31 mouse cellular contexts compared by ENCODE assay signal in genomic region chr12:102443676-102444075, GRCm38 (mm10). TPM values are rescaled to one million over a fixed set of nuclear protein-coding genes. Genes with fewer than 3 reads are reported as not detected.
A peak's percentile ranks its signal among the peaks of the same experiment; 100 is the strongest.
DNase-seq lines count a peak whose midpoint lies in the region; ATAC-seq and TF ChIP-seq lines count a peak whose summit lies in the region.
"Had no signal": no experiment of that assay in that cellular context is flagged by ENCODE, and none has a peak within 500 bp of the region (broad histone marks: within the 10 kb centered on the region; RNA-seq: fewer than 3 reads in every experiment).

No protein-coding gene starts in this region.

- no peak for TF ChIP-seq POLR2A in bone marrow macrophage, adult 2 months (IDR thresholded peaks at IDR 0.05; ENCODE audit: borderline replicate concordance, low read depth, low read length)

- H3K9me3 ChIP-seq in limb, embryonic 13.5 days = no peaks in the 10 kb centered on the region
- no peaks in the 10 kb centered on the region for H3K9me3 ChIP-seq in limb, embryonic 10.5 days (replicated peaks)
- H3K9me3 ChIP-seq: embryonic facial prominence, embryonic 10.5 days; embryonic facial prominence, embryonic 13.5 days; forebrain, embryonic 10.5 days; forebrain, embryonic 13.5 days; G1E; heart, embryonic 13.5 days had no signal

- WGBS in limb, embryonic 13.5 days = 83% methylated on average over 5 of the region's 5 CpGs
- WGBS in limb, embryonic 10.5 days = 88% methylated on average over 5 of the region's 5 CpGs

- H3K4me3 ChIP-seq in limb, embryonic 13.5 days = no peak overlapping the region
- no peak overlapping the region for H3K4me3 ChIP-seq in limb, embryonic 10.5 days
- no peak overlapping the region for H3K4me3 ChIP-seq in bone marrow macrophage, adult 2 months (ENCODE audit: insufficient read depth, low read length)
- H3K4me3 ChIP-seq: embryonic facial prominence, embryonic 10.5 days; embryonic facial prominence, embryonic 13.5 days; erythroblast, embryonic 14.5 days; forebrain, embryonic 10.5 days; forebrain, embryonic 13.5 days; gastrocnemius, adult 2 months; heart, embryonic 13.5 days had no signal

- H3K4me1 ChIP-seq in limb, embryonic 13.5 days = peaks cover 8% of the 10 kb centered on the region
- H3K4me1 ChIP-seq in limb, embryonic 10.5 days = peaks cover 9% of the 10 kb centered on the region
- peaks cover 33% of the 10 kb centered on the region for H3K4me1 ChIP-seq in bone marrow macrophage, adult 2 months (ENCODE audit: control insufficient read depth, insufficient read depth, low read length)

- TF ChIP-seq CTCF in bone marrow macrophage, adult 2 months (IDR thresholded peaks at IDR 0.05; ENCODE audit: low read depth, low read length) = no peak

- H3K27ac ChIP-seq in limb, embryonic 13.5 days = no peak overlapping the region
- no peak overlapping the region for H3K27ac ChIP-seq in limb, embryonic 10.5 days
- peak overlapping the region; percentile 48 for H3K27ac ChIP-seq in bone marrow macrophage, adult 2 months (ENCODE audit: insufficient read depth, low read depth, low read length)
- H3K27ac ChIP-seq: embryonic facial prominence, embryonic 10.5 days; embryonic facial prominence, embryonic 13.5 days; forebrain, embryonic 10.5 days; forebrain, embryonic 13.5 days; gastrocnemius, adult 2 months; heart, embryonic 13.5 days; hindbrain, embryonic 14.5 days; hindbrain, postnatal 0 days had no signal

- no peaks in the 10 kb centered on the region for H3K27me3 ChIP-seq in limb, embryonic 13.5 days
- H3K27me3 ChIP-seq in limb, embryonic 10.5 days (ENCODE audit: low read depth, poor library complexity, severe bottlenecking) = no peaks in the 10 kb centered on the region
- H3K27me3 ChIP-seq: CH12.LX; embryonic facial prominence, embryonic 13.5 days; forebrain, embryonic 13.5 days; heart, embryonic 13.5 days had no signal

- DNase-seq in limb, embryonic 10.5 days (ENCODE audit: low spot score) = no peak
- no peak for DNase-seq in lung, postnatal 25 days (ENCODE audit: low spot score)
- no peak for DNase-seq in neural tube, embryonic 10.5 days (ENCODE audit: extremely low spot score, low spot score)
- DNase-seq: adrenal gland, adult 2 months; adrenal gland, postnatal 14 days; B cell, adult 2 months; cerebellum, adult 18-20 months; cerebellum, adult 9-10 months; cerebellum, postnatal 14 days; gastrocnemius, adult 2 months; gastrocnemius, postnatal 14 days; heart, adult 18-20 months; heart, postnatal 14 days; heart, postnatal 4 days had no signal

- H3K4me2 ChIP-seq in limb, embryonic 13.5 days (replicated peaks) = no peak overlapping the region
- H3K4me2 ChIP-seq: embryonic facial prominence, embryonic 13.5 days; forebrain, embryonic 13.5 days; heart, embryonic 13.5 days; hindbrain, embryonic 14.5 days had no signal

- H3K36me3 ChIP-seq in limb, embryonic 13.5 days = no peaks in the 10 kb centered on the region
- no peaks in the 10 kb centered on the region for H3K36me3 ChIP-seq in limb, embryonic 10.5 days
- H3K36me3 ChIP-seq: embryonic facial prominence, embryonic 10.5 days; embryonic facial prominence, embryonic 13.5 days; forebrain, embryonic 10.5 days; G1E; heart, embryonic 13.5 days had no signal

- 0 out of 2 replicates have a peak overlapping the region, but pooled peaks have one; percentile 31 for H3K9ac ChIP-seq in limb, embryonic 13.5 days
- H3K9ac ChIP-seq: embryonic facial prominence, embryonic 13.5 days; forebrain, embryonic 13.5 days; heart, embryonic 13.5 days; hindbrain, embryonic 14.5 days had no signal

- ATAC-seq in limb, embryonic 13.5 days (ENCODE audit: low FRiP score, low read depth) = no peak
- ATAC-seq in granulocyte monocyte progenitor cell, adult 5-6 weeks (replicated peaks; ENCODE audit: poor library complexity, severe bottlenecking) = peak; percentile 17
- 0 out of 2 replicates have a peak, but pooled peaks have one; percentile 14 for ATAC-seq in megakaryocyte-erythroid progenitor cell, adult 5-6 weeks (replicated peaks; ENCODE audit: low FRiP score, low TSS enrichment, poor library complexity, severe bottlenecking)
- ATAC-seq in erythroid progenitor cell, adult 5-6 weeks (replicated peaks; ENCODE audit: low FRiP score, poor library complexity, severe bottlenecking) = no peak
- ATAC-seq: forebrain, embryonic 13.5 days; forebrain, embryonic 16.5 days; hindbrain, postnatal 0 days; inflammation-experienced regulatory T-cells, adult 6 months had no signal

RNA-seq across cellular contexts. Expression of gene Lgmn, which starts 4.1 kb away (rescaled TPM):
- polyA plus RNA-seq in limb, embryonic 13.5 days (2015; fragmentation: Nextera tagmentation; extraction: Ambion mirVana) = 81.3 and 84.8 TPM in 2 replicates
- 37.0 and 40.5 TPM in 2 replicates for polyA plus RNA-seq in limb, embryonic 10.5 days (2016; fragmentation: Nextera tagmentation; extraction: Ambion mirVana)
- 1,528 and 1,623 TPM in 2 replicates for polyA plus RNA-seq in bone marrow macrophage, adult 2 months (2012; ENCODE audit: insufficient read depth, insufficient read length, missing spikeins)
- 0.47 and 0.58 TPM in 2 replicates for total RNA-seq in granulocyte monocyte progenitor cell, adult 5-6 weeks (2014; fragmentation: Nextera tagmentation)
- 1.2 and 1.7 TPM in 2 replicates for total RNA-seq in granulocyte monocyte progenitor cell, adult 5-6 weeks (2017)
- not detected in 2 replicates for total RNA-seq in megakaryocyte-erythroid progenitor cell, adult 5-6 weeks (2014; fragmentation: Nextera tagmentation)
- 0.14 and 0.38 TPM in 2 replicates for total RNA-seq in megakaryocyte-erythroid progenitor cell, adult 5-6 weeks (2017)
- total RNA-seq in erythroid progenitor cell, adult 5-6 weeks (2015; ENCODE audit: low replicate concordance) = 16.3 and 28.1 TPM in 2 replicates
- 13.1 and 17.7 TPM in 2 replicates for total RNA-seq in erythroid progenitor cell, adult 5-6 weeks (2017; ENCODE audit: low replicate concordance)

RNA-seq across cellular contexts. Expression of gene Golga5, which starts 25.3 kb away (rescaled TPM):
- polyA plus RNA-seq in limb, embryonic 13.5 days (2015; fragmentation: Nextera tagmentation; extraction: Ambion mirVana) = 39.5 and 42.0 TPM in 2 replicates
- polyA plus RNA-seq in limb, embryonic 10.5 days (2016; fragmentation: Nextera tagmentation; extraction: Ambion mirVana) = 27.1 and 30.9 TPM in 2 replicates
- 28.1 and 30.3 TPM in 2 replicates for polyA plus RNA-seq in bone marrow macrophage, adult 2 months (2012; ENCODE audit: insufficient read depth, insufficient read length, missing spikeins)
- 25.2 and 28.7 TPM in 2 replicates for total RNA-seq in granulocyte monocyte progenitor cell, adult 5-6 weeks (2014; fragmentation: Nextera tagmentation)
- total RNA-seq in granulocyte monocyte progenitor cell, adult 5-6 weeks (2017) = 53.3 and 71.2 TPM in 2 replicates
- total RNA-seq in megakaryocyte-erythroid progenitor cell, adult 5-6 weeks (2014; fragmentation: Nextera tagmentation) = 19.7 and 28.0 TPM in 2 replicates
- 68.8 and 85.7 TPM in 2 replicates for total RNA-seq in megakaryocyte-erythroid progenitor cell, adult 5-6 weeks (2017)
- total RNA-seq in erythroid progenitor cell, adult 5-6 weeks (2015; ENCODE audit: low replicate concordance) = 11.9 and 15.9 TPM in 2 replicates
- 20.3 and 20.7 TPM in 2 replicates for total RNA-seq in erythroid progenitor cell, adult 5-6 weeks (2017; ENCODE audit: low replicate concordance)

Comparison
In these comparisons a context has a peak if more than half of its experiments do, and no peak if none do; other contexts are left out.
1. ATAC-seq: peak in granulocyte monocyte progenitor cell, adult 5-6 weeks (single experiment) and megakaryocyte-erythroid progenitor cell, adult 5-6 weeks (single experiment); none in limb, embryonic 13.5 days (single experiment) and erythroid progenitor cell, adult 5-6 weeks (single experiment).
2. RNA of gene Lgmn, which starts 4.1 kb away (total RNA-seq): 13.1 to 28.1 TPM in erythroid progenitor cell, adult 5-6 weeks; 0.47 to 1.7 TPM in granulocyte monocyte progenitor cell, adult 5-6 weeks and 0.14 to 0.38 TPM in megakaryocyte-erythroid progenitor cell, adult 5-6 weeks; every median in the first group is over 4 times any median in the second.